Mouse (Mus musculus) liver, postnatal 0 days (tissue): ENCODE results near the gene Arcn1.

Source experiments
- CTCF ChIP-seq: sonication (generic); IDR thresholded peaks from 2 replicates; pipeline ENCODE4 v1.5.1; 2016; ENCODE audit warnings: antibody characterized with exemption, low read depth
- EP300 ChIP-seq: IDR thresholded peaks from 2 replicates; pipeline ENCODE4 v1.6.1; 2016; ENCODE audit warnings: antibody characterized with exemption, low read depth, mild to moderate bottlenecking

DNA sequence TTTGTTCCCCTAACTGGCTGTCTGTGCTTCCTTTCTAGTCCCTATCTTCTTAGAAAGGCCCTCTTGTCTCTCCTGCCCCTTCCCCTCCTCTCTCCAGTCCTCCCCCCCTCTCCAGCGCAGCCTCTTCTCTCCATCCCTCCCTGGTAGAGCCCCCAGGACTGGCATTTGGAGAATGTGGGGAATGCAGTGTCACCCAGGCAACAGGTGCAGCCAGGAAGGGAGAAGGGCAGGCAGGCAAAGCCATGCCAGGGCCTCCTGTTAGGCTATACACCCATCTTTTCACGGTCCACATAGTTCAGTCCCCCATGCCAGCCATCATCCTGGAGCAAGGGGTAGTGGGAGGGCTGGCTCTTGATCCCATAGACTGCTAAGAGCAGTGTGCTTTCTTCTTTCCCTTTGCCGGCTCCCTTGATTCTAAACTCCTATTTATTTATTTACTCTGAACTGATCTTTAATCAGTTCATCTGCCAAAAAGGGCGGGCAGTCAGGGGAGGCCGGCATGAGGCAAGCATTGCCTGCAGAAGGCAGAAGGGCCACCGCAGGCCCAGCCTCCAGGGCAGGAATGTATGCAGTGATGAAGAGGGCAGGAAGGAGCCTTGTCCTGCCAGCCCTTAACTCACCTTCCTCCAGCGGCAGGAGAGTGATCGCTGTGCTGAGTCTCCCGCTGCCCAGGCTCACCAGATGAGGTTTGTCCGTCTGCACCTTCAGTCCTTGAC is 41.1 kb downstream of the Arcn1 start:
- TF ChIP-seq CTCF (no peak), EP300 (no peak)
